Mouse (Mus musculus) heart, adult 11 months (tissue): Measurements from ENCODE around the gene Ubr4.
A peak's percentile ranks its signal among the peaks of the same experiment; 100 is the strongest.
"Not testable (repeated sequence)": the region's sequence is repeated elsewhere in the genome, so short reads cannot be mapped to it uniquely, and the experiment has no call there.

Source experiments
- DNase-seq: peaks from one replicate; pipeline ENCODE4 v3.0.0; 2022

Gene Ubr4

DNA sequence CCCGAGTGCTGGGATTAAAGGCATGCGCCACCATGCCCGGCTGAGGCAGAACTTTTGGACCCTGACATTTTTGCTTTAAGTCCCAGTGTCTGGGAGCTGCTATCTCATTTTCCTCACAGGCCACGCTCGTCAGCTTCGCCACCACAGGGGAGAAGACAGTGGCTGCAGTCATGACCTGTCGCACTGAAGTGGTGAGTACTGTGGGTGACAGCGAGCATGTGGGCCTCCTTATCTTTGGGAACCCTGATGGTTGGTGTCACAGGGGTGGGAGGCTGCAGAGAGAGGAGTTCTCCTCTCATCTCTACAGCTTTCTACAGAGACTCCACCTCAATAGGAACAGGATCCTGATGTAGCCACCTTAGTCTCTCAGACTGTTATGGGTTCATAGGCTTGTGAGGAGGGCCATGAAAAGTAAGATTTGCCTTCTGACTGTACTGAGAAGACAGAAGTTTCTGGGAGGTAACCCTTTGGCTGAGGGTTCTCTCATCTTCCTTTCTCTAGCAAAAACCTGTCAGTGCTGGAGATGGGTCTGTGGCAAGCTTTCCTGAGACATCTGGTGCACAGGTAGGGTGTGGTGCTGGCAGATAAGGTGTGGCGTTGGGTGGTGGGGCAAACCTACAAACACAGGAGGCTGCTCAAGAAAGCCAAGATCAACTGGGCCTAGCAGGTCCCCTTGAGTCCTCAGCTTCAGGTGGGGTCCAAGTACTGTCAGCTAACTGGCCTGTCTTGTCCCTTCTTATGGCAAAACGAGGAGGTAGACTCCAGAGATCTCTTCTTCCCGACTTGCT, 8.5 kb downstream of the Ubr4 start:
- peak; percentile 82 for DNase-seq

DNA sequence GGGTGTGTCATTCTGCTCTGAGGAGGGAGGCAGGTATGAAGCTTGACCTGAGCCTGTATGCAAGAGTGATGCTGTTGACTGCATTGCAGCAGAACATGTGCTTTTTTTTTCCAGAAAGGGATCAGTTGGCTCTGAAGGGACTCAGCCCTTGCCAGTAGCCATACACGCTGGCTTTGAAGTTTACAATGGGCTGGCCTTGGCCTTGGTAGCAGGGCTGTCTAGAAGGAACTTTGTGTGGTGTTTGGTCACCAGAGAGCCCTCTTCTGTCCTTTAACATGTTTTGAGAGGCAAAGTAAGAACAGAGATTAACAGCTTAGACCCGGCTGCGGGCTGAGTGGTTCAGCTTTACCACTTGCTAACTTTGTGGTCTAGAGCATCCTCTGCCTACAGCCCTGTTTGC, 14.9 kb downstream of the Ubr4 start:
- DNase-seq, result no peak

DNA sequence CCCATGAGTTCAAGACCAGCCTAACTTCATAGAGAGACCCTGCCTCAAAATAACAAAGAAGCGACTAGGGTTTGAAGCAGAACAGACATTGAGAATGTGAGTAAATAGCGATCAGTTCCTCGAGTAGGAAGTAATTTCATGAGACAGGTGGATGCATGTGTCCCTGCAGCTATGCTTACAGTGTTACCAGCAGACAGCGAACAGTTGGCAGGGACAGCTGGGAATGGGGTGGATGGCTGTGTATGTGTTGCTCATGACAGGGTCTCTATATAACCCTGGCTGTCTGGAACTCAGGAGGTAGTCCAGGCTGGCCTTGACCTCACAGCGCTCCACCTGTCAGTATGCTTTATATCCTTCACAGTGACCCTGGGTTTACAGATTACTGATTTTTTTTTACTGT, 15.6 kb downstream of the Ubr4 start:
- peak; percentile 82 for DNase-seq

DNA sequence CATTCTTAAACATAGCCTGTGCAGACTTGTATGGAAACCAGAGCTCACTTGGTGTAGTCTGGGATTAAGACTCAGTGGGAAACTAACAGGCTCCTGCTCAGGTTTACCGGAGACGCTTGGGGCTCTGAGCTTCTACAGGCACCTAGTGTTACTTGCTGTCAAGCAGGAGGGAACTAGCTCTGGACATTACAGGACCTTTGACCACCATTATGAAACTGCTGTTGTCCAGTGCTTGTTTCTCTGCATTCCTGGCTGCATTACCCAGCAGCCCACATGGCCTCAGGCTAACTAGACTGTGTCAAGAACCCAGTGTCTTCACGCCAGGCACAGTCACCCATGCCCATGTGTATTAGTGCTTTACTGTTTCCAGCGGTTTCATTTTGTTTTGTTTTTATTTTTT, 20.7 kb downstream of the Ubr4 start:
- DNase-seq, result no peak

DNA sequence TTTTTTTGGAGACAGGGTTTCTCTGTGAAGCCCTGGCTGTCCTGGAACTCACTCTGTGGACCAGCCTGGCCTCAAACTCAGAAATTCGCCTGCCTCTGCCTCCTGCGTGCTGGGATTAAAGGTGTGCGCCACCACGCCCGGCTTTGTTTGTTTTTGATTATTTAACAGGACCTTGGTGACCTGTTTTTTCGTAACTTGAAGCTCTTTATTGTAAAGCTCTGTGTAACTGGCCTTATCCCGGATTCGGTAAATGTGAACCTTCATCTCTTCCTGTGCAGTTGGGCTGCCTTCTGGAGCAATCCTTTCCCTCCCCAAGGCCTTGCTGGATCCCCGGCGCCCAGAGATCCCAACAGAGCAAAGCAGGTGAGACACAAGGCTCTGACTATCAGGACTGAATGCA, 21.1 kb downstream of the Ubr4 start:
- DNase-seq, result no peak

DNA sequence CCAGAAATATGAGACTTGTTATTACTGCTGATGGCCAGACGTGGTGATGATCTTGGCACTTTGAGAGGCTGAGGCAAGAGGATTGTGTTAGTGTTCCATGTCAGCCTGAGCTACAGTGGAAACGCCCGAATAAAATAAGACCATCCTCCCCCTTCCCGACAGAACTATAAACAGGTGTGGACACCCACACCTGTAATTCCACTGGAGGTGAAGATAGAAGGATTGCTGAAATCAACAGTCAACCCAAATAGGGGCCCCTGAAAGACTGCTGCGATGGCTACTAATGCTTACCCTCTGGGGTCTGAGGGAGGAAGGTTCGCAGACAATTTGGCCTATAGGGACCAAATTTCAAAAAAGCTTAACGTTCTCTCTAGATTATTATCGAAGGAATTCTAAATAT, 27.3 kb downstream of the Ubr4 start:
- no peak for DNase-seq

DNA sequence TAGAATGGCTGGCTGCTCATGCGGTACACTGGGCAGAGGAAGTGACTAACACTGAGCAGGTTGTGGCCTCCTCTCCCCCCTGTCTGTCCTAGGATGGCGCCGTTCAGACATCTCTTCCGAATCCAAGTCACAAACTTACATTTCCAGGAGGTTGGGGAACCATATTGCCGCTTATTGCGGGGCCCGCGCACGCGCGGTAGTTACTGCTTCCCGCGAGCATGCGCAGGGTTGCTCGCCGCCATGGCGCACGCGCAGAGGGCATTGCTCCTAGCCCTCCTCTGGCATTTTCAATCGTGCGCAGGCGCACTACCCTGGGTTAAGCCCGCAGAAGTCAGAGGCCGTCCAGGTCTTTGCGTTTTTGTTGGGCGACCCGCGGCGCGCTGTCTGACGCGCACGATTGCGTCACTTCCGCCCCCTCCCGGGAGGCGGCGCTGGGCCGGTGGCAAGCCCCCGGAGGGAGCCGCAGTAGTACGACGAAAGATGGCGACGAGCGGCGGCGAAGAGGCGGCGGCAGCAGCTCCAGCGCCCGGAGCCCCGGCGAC, 27.9 kb downstream of the Ubr4 start:
- peak; percentile 100 for DNase-seq

DNA sequence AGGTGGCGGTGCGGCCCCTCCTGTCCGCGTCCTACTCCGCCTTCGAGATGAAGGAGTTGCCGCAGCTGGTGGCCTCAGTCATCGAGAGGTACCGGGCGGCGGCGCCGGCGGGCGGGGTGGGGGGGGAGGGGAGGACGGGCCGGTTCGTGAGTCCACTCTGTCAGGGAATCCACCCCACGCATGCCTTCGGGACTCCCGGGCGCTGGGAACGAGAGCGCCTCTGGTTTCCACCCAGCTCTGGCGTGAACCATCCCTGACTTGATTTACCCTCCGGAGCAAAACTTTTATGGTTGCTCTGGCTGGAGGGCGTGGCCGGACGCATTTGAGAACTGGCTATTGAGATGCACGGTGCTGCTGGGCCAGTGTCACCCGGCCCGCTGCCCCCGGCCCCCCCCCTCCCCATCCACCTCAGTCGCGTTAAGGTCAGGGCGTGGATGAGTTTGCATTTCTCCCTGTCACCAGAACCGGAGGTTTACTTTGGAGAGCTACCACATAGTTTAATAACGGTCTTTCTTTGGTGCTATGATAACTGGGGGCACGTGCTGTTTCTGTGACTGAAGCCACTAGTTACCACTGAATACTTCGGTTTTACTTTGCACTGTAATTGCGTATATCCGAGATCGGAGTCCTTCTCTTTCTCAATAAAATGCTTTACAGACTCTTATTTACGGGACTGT, 28.5 kb downstream of the Ubr4 start:
- DNase-seq, result no peak

DNA sequence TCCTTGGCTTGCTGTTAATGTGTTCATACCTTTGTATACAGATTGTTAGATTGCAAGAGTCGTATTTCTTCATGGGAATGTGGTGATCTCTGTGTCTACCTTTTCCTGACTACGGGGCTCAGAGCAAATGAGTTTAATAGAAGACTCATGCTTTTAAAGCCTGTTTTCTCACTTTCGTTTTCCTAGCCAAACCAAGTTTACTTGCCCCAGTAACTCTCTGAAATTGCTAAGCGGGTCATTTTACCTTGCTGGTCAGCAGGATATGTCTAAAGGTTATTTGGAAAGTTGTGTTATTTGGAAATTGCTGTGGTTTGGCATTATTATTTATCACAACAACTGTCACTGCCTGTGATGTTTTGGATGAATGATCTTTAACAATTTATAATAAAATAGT, 29.0 kb downstream of the Ubr4 start:
- DNase-seq, result no peak

DNA sequence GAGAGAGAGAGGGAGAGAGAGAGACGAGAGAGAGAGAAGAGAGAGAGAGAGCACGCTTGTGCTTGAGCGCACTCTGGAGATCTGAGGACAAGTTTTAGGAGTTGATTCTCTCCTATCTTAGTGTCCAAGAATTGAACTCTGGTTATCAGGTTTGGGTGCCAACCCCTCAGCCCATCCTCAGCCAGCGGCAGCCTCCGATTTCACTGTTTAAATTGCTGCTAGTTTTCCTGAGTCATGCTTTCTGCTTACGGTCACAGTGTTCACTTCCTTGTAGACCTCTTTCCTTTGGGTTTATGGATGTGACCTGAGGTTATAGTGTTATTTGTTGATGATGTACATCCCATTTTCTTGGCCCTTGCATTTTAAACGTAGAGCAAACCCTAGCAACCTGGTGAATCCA, 29.8 kb downstream of the Ubr4 start:
- DNase-seq, result no peak

DNA sequence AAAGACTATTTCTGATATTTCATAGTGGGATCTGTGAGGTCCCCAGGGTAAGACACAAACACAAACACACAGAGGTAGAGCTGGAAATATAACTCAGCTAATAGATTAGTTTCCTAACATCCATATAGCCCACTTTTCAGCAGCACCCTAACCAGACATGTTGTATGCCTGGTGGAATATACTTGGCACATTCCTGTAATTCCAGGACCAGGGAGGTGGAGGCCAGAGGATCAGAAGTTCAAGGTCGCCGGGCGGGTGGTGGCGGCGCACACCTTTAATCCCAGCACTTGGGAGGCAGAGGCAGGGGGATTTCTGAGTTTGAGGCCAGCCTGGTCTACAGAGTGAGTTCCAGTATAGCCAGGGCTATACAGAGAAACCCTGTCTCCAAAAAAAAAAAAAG, 33.4 kb downstream of the Ubr4 start:
- not testable (repeated sequence) for DNase-seq

DNA sequence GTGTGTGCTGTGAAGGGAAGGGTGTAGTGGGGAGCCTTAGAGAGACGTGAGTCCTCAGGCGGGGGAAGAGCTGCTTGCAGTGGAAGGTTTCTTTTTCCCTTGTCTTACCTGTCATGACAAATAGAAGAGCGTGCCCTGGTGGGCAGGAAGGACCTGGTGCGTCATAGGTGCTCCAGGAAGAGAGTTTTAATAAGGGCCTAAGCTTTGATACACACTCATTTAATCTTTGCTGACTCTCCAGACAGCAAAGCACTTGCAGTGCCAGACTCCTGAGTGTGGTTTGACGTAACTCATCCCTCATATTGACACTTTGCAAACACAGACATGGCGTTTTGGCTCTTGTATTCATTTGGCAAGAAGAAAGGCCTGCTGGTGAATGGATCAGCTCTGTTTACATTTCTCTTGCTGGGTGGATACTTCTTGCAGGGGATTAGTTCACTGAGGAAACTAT, 34.5 kb downstream of the Ubr4 start:
- peak; percentile 93 for DNase-seq

DNA sequence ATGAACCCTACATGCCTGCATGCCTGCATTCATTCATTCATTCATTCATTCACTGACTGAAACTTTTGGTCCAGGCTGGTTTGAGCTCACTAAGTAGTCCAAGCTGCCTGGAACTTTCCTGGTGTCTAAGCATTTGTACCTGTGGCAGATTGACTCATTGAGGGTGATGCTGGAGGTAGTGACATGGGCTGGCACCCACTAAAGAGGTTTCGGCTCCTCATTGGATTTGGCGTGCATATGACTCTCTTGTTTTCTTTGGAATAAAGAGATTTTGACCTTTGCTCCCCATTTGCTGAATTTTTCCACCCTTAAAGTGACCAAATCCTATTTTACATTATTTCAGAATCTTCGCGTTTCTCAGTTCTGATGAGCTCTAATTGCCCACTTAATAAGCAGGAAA, 37.1 kb downstream of the Ubr4 start:
- DNase-seq, result no peak

DNA sequence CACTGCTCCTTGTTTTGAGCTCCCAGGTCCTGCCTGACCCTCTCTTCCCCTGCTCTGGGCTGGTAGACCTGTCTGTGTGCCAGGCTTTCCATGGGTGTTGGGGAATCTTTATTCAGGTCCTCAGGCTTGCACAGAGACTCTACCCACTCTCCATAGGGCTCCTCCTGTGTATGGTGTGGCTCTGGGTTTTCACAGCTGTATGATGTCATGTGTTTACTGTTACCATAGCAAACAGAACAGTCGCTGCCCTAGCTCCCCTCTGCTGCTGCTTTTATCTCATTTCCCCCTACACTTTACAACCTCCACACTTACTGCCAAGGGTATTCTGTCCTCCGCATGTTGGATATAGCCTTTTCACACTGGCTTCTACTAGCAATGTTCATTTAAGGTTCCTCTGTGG, 43.0 kb downstream of the Ubr4 start:
- DNase-seq, result no peak

DNA sequence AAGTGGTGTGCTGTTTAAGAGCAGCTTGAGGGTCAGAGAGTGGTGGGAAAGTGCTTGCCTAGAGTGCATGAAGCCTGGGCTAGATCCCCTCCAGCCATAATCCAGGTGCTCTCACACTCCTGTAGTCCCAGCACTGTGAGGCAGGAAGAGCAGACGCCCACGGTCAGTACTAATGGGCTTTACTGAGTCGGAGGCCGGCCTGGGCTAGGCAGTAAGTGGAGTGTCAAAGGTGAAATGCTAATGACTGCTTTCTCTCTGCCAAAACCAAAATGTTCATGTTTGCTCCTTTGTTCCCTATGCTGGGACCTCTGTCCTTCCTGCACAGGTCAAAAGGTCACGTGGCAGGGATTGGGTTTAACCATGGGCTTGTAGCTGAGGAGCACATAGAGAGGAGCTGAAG, 48.1 kb downstream of the Ubr4 start:
- DNase-seq, result no peak

DNA sequence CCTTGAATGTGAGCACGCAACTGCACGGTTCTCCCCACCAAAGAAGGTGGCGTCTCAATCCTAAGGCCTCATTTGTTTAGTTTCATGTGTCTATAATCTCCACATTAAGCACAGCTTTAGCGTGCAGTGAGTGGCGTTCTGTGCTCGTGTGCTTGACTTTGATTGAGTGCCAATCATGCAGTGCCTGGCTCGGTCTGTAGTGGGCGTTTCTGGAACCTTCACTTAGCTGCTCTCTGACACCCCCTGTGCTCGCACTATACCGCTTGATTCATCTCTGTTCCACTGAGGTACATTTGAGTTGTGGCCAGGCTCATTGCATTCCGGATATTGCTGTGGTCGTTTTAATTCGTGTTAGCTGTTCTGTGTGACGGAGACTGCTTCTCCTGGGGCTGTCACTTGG, 50.8 kb downstream of the Ubr4 start:
- no peak for DNase-seq

DNA sequence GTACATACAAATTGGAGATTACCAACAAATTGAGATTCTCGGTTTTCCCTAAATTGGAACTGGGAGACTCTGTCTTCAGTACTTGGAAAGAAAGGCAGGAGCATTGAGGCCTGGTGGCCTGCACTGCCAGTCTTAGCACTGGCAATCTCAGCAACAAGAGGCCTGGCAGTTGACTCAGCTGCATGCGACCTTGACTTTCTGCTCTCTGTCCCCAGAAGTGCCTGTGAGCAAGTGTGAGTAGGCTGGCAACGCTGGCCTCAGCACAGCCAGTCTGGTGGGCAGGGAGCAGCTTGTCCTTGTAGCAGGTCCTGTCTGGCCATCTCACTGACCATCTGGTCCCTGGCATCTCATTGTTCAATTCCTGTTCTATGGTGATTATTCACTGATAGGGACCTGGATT, 58.9 kb downstream of the Ubr4 start:
- DNase-seq, result peak; percentile 95

DNA sequence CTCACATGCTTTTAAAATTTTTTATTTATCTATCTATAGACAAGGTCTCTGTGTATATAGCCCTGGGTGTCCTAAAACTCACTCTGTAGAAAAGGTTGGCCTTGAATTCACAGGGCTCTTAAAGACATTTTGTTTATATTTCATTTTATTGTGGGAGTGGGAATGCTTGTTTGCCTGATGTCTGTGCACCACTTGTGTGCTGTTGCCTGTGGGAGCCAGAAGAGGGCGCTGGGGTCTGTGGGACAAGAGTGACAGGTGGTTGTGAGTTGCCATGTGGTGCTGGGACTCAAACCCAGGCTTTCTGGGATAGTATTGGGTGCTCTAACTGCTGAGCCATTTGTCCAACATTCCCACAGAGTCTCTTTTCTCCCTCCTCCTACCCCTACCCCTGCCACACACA, 65.5 kb downstream of the Ubr4 start:
- DNase-seq, result no peak

DNA sequence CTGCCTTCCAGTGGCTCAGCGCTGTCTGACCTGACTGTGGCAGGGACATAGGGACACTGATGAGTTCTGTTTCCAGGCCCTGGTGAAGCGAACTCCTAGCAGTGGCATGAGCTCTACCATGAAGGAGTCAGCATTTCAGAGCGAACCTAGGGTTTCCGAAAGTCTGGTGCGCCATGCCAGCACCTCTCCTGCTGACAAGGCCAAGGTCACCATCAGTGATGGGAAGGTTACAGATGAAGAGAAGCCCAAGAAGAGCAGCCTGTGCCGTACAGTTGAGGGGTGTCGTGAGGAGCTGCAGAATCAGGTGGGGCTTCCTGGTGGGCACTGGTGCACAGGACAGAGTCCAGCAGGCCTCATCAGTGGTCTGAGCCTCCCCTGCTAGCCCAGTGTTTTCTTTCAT, 69.2 kb downstream of the Ubr4 start:
- no peak for DNase-seq

DNA sequence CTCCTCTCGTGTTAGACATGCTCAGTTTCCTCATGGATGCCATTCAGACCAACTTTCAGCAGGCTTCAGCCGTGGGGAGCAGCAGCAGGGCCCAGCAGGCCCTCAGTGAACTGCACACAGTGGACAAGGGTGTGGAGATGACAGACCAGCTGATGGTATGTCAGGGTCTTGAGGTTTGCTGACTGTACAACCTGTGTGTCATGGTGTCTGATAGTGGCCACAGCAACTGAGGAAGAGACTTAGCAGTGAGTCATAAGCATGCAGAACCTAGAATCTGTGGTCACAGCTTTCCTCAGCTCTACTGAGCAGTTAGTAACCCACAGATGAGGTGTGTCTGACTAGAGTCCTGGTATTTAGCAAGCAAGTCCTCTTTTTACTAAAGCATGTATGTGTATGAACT, 70.0 kb downstream of the Ubr4 start:
- DNase-seq, result no peak

DNA sequence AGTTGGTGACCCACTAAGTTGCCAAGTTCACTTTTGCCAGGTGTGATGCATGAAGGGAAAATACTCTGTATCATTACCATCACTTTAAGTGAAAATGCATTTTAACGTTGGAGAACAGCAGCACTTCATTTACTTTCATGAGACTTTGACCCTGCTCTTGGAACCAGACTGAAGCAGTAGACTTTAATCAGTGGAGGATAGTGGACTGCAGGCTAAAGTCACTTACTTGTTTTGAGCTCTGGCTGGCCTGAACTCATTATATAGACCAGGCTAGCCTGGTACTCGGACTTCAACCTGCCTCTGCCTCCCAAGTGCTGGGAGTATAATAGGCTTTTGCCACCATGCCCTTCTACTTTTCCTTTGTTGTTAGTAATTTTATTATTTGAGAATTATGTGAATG, 70.9 kb downstream of the Ubr4 start:
- no peak for DNase-seq

DNA sequence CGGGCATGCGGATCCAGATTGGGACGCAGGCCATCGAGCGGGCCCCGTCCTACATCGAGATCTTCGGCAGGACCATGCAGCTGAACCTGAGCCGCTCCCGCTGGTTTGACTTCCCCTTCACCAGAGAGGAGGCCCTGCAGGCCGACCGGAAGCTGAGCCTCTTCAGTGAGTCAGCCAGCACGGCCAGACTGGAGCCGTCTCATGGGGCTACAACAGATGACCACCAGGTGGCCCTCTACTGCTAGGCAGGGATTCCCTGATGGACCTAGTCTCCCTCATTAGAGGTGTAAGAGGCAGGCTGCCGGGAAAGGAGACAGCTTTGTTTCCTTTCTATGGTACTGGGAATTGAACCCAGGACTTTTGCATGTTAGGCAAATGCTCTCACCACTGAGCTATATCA, 77.8 kb downstream of the Ubr4 start:
- DNase-seq, result peak; percentile 98

DNA sequence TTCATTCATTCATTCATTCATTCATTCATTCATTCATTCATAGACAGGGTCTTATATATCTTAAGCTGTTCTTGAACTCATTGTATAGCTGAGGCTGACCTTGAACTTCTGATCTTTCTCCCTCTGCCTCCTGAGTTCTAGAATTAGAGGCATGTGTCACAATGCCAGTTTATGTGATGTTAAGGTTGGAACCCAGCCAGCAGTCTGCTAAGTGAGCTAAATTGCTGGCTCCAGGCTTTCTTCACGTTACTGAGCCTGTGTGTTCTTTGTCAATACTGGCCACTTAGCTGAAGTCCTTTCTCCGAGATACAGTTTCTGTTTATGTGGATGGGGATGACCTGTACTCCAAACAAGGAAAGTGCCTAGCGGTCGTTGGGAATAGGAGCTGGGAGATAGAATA, 78.5 kb downstream of the Ubr4 start:
- DNase-seq, result no peak

DNA sequence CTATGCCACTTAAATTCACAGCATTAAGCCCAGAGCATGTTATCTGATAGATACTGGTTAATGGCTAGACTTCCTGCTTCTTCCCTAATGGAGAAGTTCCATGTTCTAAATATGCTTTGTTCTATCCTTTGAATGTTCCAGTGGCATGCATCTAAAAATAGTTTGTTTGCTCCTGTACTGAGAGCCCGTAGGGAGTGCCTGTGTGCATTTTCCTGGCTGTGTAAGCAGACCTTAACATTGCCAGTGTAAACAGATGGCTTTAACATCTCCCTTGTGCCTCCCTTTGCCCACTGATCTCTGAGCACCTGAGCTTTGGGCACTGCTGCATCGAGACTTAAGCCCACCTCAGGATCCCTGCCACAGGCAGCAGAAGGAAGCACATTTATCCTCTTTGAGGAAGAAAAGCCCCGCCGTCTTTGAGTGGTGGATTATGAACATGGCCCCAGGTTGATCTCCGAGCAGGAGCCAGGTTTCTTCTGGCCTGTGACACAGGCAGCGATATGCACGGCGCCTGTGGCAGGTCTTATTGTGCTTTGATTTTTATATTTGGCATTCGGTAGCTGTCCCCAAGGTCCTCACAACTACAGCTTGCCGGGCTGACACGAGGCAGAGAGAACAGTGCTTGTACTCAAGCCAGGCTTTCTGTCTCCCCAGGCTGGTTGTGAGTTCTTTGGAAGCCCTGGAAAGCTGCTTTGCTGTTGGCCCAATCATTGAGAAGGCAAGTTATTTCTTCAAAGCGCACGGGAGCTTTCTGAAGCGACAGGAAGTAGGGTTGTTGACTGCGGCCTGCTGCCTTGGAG, 80.8 kb downstream of the Ubr4 start:
- peak; percentile 93 for DNase-seq
